Mouse (Mus musculus): ENCODE results near the gene Nhsl1.

Gene Nhsl1

GRCm38 (mm10) chr10:18341444-18342196, 22.8 kb downstream of the Nhsl1 start:
- no peak for DNase-seq (ENCODE audit: low spot score in 2 of 2)

DNA sequence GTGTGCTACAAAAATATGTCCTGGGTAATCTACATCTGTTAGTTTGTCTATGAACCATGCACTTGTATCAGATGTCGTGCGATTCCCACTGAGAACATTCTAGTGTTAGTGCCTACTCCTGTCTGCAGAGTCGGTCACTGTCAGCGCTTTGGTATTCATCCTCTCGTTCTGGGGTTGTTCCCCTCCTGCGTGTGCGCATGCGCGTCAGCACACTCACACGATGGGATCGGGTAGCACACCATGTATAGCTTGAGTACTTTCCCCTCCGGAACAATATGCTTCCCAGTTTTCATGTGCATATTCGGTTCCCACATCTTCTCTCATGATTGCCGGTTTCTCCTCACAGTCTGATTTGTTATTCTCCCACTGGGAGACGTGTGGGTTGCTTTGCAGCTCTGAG, 28.4 kb downstream of the Nhsl1 start:
- DNase-seq (ENCODE audit: low spot score in 2 of 2): no peak

GRCm38 (mm10) chr10:18350781-18351180, 32.0 kb downstream of the Nhsl1 start:
- no peak for DNase-seq (ENCODE audit: low spot score in 2 of 2)

DNA sequence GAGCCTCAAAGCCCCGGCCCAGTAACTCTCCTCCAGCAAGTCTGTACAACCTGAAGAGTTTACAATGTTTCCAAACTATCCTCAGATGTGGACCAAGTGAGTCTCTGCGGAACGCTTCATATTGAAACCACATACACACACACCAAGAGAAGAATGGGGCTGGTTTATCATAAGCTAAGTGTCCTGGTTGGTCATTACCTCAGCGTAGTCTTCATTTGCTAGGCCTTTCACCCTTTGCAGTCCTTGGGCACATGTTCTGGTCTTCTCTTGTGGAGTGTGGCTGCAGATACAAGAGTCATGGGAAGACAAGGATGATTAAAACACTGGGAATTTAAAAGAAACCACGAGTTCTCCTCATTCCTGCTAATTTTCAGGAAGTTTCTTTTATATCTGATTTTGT, 34.2 kb downstream of the Nhsl1 start:
- DNase-seq (ENCODE audit: low spot score in 2 of 2): no peak

- DNase-seq (ENCODE audit: low spot score in 2 of 2): no peak
Measured at GRCm38 (mm10) chr10:18354103-18354502, 35.3 kb downstream of the Nhsl1 start.

GRCm38 (mm10) chr10:18356461-18356860, 37.7 kb downstream of the Nhsl1 start:
- DNase-seq (ENCODE audit: low spot score in 2 of 2): no peak

GRCm38 (mm10) chr10:18357212-18357611, 38.4 kb downstream of the Nhsl1 start:
- DNase-seq (ENCODE audit: low spot score in 2 of 2): no peak

DNA sequence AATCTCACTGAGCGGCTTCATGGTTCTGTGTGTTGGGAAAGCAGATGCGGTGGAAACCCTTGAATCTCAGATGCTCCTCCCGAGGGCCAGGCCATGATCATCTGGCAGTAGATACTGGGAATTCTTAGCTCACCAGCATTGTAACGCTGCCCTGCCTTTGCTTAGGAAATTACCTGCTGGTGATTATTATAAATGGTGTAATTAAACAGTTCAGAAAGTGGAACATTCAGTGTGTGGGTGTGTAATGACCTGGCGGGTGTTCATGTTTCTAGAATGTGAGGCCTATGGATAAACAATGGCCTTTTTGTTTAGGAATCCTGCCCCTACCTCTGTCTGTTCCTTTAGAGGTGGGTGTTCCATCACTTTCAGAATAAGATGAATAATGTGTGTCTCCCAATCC, 39.7 kb downstream of the Nhsl1 start:
- no peak for DNase-seq (ENCODE audit: low spot score in 2 of 2)

DNA sequence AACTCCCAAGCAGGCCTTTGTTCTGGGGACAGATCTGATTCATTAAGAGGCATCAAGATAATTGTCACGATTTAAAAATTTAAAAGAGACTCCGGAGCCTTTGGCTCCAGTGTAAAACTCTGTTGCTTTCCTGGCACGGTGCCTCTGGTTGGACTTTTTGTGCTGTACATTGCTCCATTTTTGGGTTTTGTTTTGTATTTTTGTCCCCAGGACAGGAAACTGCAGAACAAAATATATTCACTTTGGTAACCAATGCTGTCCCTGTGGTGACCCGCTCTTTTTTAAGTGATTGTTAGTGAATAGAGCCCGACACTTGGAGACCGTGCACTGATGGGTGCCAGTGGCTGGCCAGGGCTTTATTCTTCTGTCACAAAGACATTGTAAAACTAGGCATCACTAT, 41.4 kb downstream of the Nhsl1 start:
- no peak for DNase-seq (ENCODE audit: low spot score in 2 of 2)

DNA sequence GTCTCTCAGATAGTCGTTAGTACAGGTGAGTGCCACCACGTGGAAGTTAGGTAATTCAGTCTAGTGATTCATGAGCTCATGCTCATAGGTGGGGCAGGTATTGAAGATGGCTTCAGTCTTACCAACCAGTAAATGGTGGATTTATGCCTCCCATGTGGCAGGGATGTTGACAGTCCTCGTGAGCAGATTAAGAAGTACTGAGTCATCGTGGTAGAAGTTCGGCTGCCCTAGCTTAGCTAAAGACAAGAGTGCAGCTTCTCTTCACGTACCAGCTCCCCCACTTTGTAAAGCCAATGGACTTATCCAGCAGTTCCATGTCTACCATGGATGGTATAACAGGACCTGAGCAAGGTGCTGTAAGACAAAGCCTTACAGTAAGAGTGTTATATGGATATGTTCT, 46.6 kb downstream of the Nhsl1 start:
- no peak for DNase-seq (ENCODE audit: low spot score in 2 of 2)

GRCm38 (mm10) chr10:18366697-18367096, 47.9 kb downstream of the Nhsl1 start:
- DNase-seq (ENCODE audit: low spot score in 2 of 2): no peak

- DNase-seq (ENCODE audit: low spot score in 2 of 2): no peak
Measured at GRCm38 (mm10) chr10:18368111-18368510, 49.3 kb downstream of the Nhsl1 start.

DNA sequence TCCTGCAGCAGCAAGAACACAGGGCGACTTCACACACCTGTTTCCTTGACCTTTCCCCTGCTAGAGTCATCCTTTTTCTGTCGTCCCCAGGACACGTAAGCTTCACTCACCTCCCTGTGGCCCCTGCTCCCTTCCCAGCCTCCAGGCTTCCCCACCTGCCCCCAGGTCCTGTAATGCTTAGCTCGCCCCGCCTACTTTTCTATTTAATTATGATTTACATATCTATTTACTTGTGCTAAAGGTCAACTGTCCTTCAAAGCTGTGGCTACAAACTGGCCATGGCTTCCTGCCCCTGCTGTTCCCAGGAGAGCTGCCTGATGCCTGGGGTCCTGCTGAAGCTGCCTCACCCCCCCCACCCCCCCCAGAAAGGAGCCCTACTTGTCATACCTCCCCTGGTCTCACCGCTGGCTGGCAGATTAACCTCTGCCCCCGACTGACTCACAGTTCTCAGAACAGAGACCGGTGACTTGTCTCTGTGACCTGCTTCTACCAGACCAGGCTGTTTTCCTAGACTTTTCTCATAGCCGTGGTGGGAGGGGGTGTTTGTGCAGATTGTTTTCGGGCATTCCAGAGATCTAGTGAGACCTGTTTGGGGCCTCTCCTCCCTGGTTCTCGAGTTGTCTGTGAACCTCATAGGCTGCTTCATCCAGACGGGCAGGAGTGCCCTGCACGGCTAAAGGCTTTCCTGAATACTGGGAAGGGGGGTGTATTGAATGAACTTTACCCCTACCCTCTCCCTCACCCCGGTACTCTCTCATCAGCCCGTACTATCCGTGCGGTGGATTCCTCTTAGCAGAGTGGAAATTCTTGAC, 51.9 kb downstream of the Nhsl1 start:
- DNase-seq (ENCODE audit: low spot score in 2 of 2): no peak

DNA sequence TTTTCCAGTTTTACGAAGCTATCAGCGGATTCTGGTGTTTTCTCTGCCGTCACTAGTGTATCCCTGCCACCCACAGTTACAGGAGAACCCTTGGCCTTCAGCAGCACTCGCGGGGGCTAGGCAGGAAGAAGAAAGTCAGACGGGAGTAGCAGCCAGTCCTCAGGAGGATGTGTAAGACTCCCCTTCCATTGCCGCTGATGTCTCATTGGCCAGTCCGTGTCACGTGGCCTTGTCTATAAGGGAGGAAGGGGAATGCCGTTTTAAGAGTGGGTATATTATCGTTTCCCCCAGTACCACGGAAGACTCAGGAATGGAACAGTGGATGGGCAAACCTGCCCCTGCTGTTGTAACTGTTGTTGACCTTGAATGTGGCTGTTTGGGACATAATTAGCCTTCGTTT, 53.1 kb downstream of the Nhsl1 start:
- DNase-seq (ENCODE audit: low spot score in 2 of 2): no peak

GRCm38 (mm10) chr10:18375301-18375700, 56.5 kb downstream of the Nhsl1 start:
- DNase-seq (ENCODE audit: low spot score in 2 of 2): no peak

GRCm38 (mm10) chr10:18384766-18385165, 66.0 kb downstream of the Nhsl1 start:
- DNase-seq (ENCODE audit: low spot score in 2 of 2): no peak

- no peak for DNase-seq (ENCODE audit: low spot score in 2 of 2)
Measured at GRCm38 (mm10) chr10:18386224-18386623, 67.4 kb downstream of the Nhsl1 start.

GRCm38 (mm10) chr10:18388784-18389575, 70.2 kb downstream of the Nhsl1 start:
- DNase-seq (ENCODE audit: low spot score in 2 of 2): peak in 1 of 2 experiments; percentile 8

DNA sequence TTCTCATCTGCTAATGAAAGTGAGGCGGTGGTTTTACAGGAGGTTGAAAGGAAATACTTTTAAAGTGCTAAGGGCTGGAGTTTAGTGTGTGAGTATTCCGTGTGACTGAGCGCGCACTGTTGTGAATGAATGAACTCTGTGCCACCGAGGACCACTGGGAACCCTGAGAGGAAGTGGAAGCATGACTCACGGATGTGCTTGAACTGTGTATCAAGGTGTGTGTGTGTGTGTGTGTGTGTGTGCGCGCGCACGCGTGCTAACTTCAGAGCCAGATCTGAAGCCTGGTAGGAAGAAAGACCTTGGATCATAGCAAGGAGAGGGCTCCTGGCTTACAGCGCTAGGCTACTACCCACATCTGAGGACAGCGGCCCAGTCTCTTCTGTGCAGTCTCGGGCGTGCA, 71.2 kb downstream of the Nhsl1 start:
- no peak for DNase-seq (ENCODE audit: low spot score in 2 of 2)

- DNase-seq (ENCODE audit: low spot score in 2 of 2): no peak
Measured at GRCm38 (mm10) chr10:18391608-18392007, 72.8 kb downstream of the Nhsl1 start.

- no peak for DNase-seq (ENCODE audit: low spot score in 2 of 2)
Measured at GRCm38 (mm10) chr10:18392268-18392667, 73.5 kb downstream of the Nhsl1 start.

DNA sequence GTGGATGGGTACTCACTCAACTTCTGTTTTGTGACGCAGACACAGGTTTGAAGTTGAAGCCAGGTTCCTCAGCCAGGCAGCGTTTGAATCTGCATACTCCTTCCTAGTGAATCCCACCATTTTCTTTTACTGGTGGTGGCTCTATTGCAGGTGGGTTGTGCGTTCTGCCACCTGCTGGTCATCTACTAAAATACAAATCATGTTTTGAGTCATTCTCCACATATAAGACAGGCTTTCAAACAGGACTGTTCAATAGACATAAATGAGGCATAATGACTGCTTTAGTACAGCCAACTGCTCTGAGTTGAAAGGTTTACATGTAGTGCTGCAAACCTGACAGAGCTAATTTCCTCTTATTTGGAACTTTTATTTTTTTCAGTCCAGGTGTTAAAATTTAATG, 75.0 kb downstream of the Nhsl1 start:
- no peak for DNase-seq (ENCODE audit: low spot score in 2 of 2)
